Mouse (Mus musculus) cortical plate, adult 2 months (tissue): ENCODE measurements around the gene Asic3. TPM values are rescaled to one million over a fixed set of nuclear protein-coding genes. Genes with fewer than 3 reads are reported as not detected.

Source experiments
- H3K27ac ChIP-seq: fragments of 200-500 bp; 2 replicates; pipeline ENCODE4 v1.5.1; 2012; ENCODE audit warnings: low read length, control low read depth, inconsistent platforms; ENCODE audit not compliant: insufficient read depth
- H3K4me1 ChIP-seq: fragments of 200-500 bp; 2 replicates; pipeline ENCODE4 v1.6.1; 2011; ENCODE audit warnings: low read length; ENCODE audit not compliant: control insufficient read depth, insufficient read depth
- H3K4me3 ChIP-seq: fragments of 200-500 bp; 2 replicates; pipeline ENCODE4 v1.5.1; 2011; ENCODE audit warnings: mild to moderate bottlenecking, low read length, control low read depth; ENCODE audit not compliant: insufficient read depth
- CTCF ChIP-seq: fragments of 200-500 bp; IDR thresholded peaks from 2 replicates; pipeline ENCODE4 v1.5.1; 2011; ENCODE audit warnings: mild to moderate bottlenecking, control low read depth, low read length; ENCODE audit not compliant: insufficient read depth; ENCODE audit errors: extremely low read depth
- POLR2A ChIP-seq: fragments of 200-500 bp; IDR thresholded peaks from 2 replicates; pipeline ENCODE4 v1.6.1; 2011; ENCODE audit warnings: mild to moderate bottlenecking, low read length, control low read depth; ENCODE audit not compliant: insufficient read depth; ENCODE audit errors: extremely low read depth
- polyA plus RNA-seq: library from polyadenylated mRNA; depleted of rRNA; stranded (reverse); fragments of >200 nt; gene quantifications from 2 replicates; pipeline ENCODE4 v1.2.3, GENCODE M21; 2012

Asic3 gene
- polyA plus RNA-seq, 1 experiment: 0.44 TPM

DNA sequence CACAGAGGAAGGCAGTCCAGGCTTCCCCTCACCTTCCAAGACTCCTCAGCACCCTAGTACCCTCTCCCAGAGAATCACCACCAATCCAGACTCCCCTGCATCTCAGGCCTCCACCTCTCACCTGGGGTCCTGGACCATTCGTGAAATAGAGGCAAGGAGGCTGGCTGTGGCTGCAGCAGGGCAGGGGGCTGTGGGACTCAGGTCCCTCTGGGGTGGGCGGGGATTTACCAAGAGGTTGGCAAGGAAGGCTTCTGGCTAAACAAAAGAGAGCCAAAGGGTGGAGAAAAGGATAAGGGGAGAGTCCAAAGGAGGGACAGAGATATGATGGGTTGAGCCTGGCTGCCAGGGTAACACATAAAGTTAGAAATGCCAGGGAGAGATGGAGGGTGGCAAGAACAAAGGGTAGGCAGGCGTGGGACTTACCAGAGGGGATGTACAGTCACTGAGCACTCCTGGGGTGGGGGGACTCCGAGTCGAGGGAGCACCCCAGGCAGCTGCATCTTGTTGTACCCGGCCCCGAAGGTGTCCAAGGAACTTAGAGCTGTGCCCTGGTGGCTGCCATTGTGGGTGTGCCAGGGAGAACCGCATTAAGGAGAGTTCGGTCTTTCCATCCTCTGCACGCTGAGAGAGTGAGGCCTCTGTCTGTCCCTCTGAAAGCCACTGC, 27.2 kb upstream of the Asic3 start:
- H3K4me3 ChIP-seq: no peak overlapping the region
- H3K4me1 ChIP-seq: peaks cover 3% of the 10 kb centered on the region; the same call in 1 of the 2 replicates
- no peak overlapping the region for H3K27ac ChIP-seq
- TF ChIP-seq POLR2A (no peak), CTCF (no peak)

DNA sequence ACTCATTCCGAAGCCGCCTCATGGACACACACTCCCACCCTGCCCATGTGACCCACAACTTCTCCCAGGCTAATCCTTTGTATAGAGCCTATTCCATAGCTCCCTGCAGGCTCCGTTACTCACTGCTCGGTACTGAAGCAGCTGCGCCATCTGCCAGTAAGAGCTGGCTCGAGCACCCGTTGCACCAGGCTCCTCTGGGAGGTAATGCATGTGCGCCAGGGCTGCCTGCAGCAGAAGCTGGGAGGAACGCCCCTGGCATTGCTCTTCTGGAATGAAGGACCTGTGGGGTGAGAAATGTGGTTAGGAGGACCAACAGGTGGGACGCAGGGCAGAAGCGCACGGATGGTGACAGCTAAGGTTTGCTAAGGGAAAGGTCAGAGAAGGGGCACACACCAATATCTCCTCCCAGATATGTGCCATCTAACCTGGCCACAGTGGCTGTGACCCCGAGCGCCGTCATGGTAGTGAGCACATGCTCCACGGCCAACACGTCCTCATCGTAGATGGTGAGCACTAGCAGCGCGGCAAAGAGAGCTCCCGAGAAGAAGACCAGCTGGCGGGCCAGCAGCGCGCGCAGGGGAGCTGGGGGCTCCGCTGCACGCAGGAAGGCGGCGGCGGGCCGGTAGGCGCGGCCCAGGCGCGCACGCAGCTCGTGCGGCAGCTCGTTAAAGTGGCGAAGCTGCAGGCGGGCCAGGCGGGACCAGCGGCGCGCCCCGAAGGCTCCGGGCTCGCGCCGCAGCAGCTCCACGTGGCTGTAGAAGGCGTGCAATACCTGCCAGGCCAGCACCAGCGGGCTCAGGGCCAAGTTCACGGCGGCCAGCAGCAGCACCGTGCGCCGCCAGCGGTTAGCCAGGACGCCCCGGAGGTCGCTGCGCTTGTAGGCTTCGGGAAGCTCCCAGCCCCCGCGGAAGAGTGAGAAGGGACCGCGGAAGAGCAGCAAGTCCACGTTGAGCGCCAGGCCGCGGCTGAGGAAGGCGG, 25.6 kb upstream of the Asic3 start:
- H3K4me1 ChIP-seq: peaks cover 3% of the 10 kb centered on the region; the same call in 1 of the 2 replicates
- TF ChIP-seq POLR2A (no peak), CTCF (peak; percentile 35; the same call in 1 of the 2 replicates)
- no peak overlapping the region for H3K27ac ChIP-seq
- H3K4me3 ChIP-seq: peak overlapping the region; percentile 33

DNA sequence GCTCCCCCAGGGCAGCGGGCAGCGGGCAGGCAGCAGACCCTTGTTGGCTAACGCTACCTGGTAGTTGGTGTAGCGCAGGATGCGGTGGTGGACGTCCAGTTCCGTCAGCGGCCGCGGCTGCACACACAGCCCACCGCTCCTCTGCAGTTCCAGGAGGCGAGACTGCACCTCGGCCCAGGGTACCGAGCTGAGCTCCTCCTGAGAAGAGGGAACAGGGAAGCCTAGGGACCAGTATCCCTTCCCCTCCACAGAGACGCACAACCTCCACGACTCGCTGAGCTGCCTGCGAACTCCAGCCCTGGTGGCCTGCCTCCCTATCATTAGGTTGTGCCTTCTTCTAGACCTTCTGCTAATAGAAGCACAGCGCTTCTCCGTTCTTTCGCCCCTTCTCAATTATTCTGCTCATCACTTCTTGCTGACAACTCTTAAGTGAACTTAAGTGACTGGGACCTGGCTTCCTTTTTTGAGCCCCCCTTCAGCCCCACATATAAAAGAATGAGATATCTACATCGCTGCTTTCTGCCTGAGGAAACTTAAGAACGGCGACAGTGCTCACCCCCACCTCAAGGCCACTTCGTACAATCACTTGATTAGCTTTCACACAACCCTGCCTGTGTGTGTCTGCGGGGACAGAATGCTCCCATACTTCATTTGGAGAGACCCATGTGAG, 24.8 kb upstream of the Asic3 start:
- H3K4me1 ChIP-seq: peaks cover 3% of the 10 kb centered on the region; the same call in 1 of the 2 replicates
- TF ChIP-seq POLR2A (no peak), CTCF (no peak)
- H3K27ac ChIP-seq: no peak overlapping the region
- H3K4me3 ChIP-seq: peak overlapping the region; percentile 33

- peaks cover 3% of the 10 kb centered on the region; the same call in 1 of the 2 replicates for H3K4me1 ChIP-seq
- no peak for TF ChIP-seq CTCF
- no peak for TF ChIP-seq POLR2A
These were observed 24.1 kb upstream of the Asic3 start for GRCm38 (mm10) chr5:24389011-24389657.

GRCm38 (mm10) chr5:24389658-24390020, 23.6 kb upstream of the Asic3 start:
- no peak for TF ChIP-seq CTCF
- TF ChIP-seq POLR2A: no peak
- Histone ChIP-seq H3K4me3 (no peak overlapping the region), H3K27ac (no peak overlapping the region), H3K4me1 (peaks cover 3% of the 10 kb centered on the region; the same call in 1 of the 2 replicates)

More at GRCm38 (mm10) chr5:24389011-24389657, 24.1 kb upstream of the Asic3 start:
- Histone ChIP-seq H3K4me3 (no peak overlapping the region), H3K27ac (no peak overlapping the region)

GRCm38 (mm10) chr5:24391864-24392263, 21.3 kb upstream of the Asic3 start, which contains the start of gene Atg9b:
TSS of gene Atg9b (minus strand) at chr5:24392143.
- TF ChIP-seq CTCF: no peak
- TF ChIP-seq POLR2A: no peak
- peaks cover 3% of the 10 kb centered on the region; the same call in 1 of the 2 replicates for H3K4me1 ChIP-seq
- H3K4me3 ChIP-seq: no peak within 1 kb of the TSS
- H3K27ac ChIP-seq: no peak within 1 kb of the TSS

DNA sequence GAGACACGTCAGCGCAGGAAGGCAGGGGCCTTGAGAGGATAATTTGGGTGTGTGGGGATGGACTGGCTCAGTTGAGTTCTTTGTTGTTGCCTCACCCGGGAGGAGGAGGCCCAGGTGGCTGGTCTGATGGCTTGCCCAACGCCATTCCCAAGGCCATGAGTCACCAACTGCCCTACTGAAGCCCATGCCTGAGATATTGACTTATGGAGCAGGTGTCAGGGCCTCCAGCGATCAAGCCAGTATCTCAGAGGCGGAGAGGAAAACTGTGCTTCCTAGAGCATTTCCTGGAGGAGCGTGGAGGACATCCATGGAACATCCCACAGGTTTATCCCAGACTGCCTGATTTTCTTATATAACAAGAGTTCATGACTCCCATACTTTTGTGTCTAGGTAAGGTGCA, 20.5 kb upstream of the Asic3 start:
- no peak overlapping the region for H3K27ac ChIP-seq
- no peaks in the 10 kb centered on the region for H3K4me1 ChIP-seq
- H3K4me3 ChIP-seq: no peak overlapping the region
- TF ChIP-seq CTCF: no peak
- no peak for TF ChIP-seq POLR2A

- H3K4me1 ChIP-seq: no peaks in the 10 kb centered on the region
- H3K4me3 ChIP-seq: peak within 1 kb of the TSS; percentile 42
- peak within 1 kb of the TSS; percentile 20 for H3K27ac ChIP-seq
- no peak for TF ChIP-seq POLR2A
- TF ChIP-seq CTCF: peak; percentile 83
These were observed 19.7 kb upstream of the Asic3 start, which contains the start of gene Abcb8 for GRCm38 (mm10) chr5:24393392-24393997. TSS of gene Abcb8 (plus strand) at chr5:24393663.
